ENCODE assay signal across 20 mouse cellular contexts in the genomic region with DNA sequence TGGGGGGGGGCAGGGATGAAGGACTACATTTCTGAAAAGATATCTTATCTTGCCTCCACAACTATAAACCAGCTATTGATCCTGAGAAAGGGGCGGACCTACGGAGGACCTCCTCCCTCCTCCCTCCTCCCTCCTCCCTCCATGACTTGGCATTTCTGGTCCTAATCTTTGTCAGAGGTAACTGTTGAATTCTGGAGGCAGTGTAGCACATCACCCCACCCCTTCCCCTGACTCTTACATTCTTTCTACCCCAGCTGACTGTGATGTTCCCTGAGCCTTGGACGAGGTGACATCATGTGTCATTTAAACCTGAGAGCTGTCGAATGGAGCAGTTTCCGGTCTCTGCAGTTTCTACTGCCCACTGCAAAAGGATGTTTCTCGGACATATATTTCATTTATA. TPM values are rescaled to one million over a fixed set of nuclear protein-coding genes. Genes with fewer than 3 reads are reported as not detected.
A peak's percentile ranks its signal among the peaks of the same experiment; 100 is the strongest.
DNase-seq lines count a peak whose midpoint lies in the region; ATAC-seq and TF ChIP-seq lines count a peak whose summit lies in the region.
"Had no signal": no experiment of that assay in that cellular context is flagged by ENCODE, and none has a peak within 500 bp of the region (broad histone marks: within the 10 kb centered on the region; RNA-seq: fewer than 3 reads in every experiment).

No protein-coding gene starts in this region.

- TF ChIP-seq POLR2A in MEL (IDR thresholded peaks at IDR 0.05; ENCODE audit: control insufficient read depth in 1 of 2, insufficient read depth in 1 of 2, low read depth in 1 of 2, low read length in 2 of 2, poor library complexity in 1 of 2): no peak
- TF ChIP-seq POLR2A in thymus, adult 2 months (IDR thresholded peaks at IDR 0.05; ENCODE audit: control insufficient read depth, extremely low read depth, insufficient read depth, low read length, poor library complexity): no peak
- no peak for TF ChIP-seq POLR2A in heart, adult 2 months (IDR thresholded peaks at IDR 0.05; ENCODE audit: insufficient read depth, low read depth, low read length)

- H3K4me3 ChIP-seq in MEL (ENCODE audit: control insufficient read depth in 1 of 2, insufficient read depth in 1 of 2, low read depth in 2 of 2, low read length in 2 of 2): no peak overlapping the region
- no peak overlapping the region for H3K4me3 ChIP-seq in liver, embryonic 12.5 days
- H3K4me3 ChIP-seq in liver, embryonic 16.5 days (ENCODE audit: low read depth, low read length): no peak overlapping the region
- no peak overlapping the region for H3K4me3 ChIP-seq in thymus, adult 2 months (ENCODE audit: control insufficient read depth, insufficient read depth, low read length)
- H3K4me3 ChIP-seq in heart, adult 2 months: no peak overlapping the region
- H3K4me3 ChIP-seq: embryonic facial prominence, embryonic 15.5 days; erythroblast, embryonic 14.5 days; forebrain, embryonic 10.5 days; gastrocnemius, adult 2 months; heart, embryonic 13.5 days; hindbrain, embryonic 12.5 days had no signal

- TF ChIP-seq CTCF in MEL (IDR thresholded peaks at IDR 0.05 in 2 of 3, conservative IDR thresholded peaks at IDR 0.05 in 1 of 3; ENCODE audit: control insufficient read depth in 1 of 3, insufficient read depth in 1 of 3, low read depth in 2 of 3, low read length in 3 of 3, poor library complexity in 1 of 3, severe bottlenecking in 1 of 3): no peak
- no peak for TF ChIP-seq CTCF in thymus, adult 2 months (IDR thresholded peaks at IDR 0.05; ENCODE audit: borderline replicate concordance, control insufficient read depth, extremely low read depth, insufficient read depth, low read length, poor library complexity)
- no peak for TF ChIP-seq CTCF in heart, adult 2 months (IDR thresholded peaks at IDR 0.05)

- peak; percentile 31 for DNase-seq in ES-CJ7 (ENCODE audit: low read depth, low spot score)
- peak; percentile 45 for DNase-seq in MEL (ENCODE audit: low read depth, low spot score)
- DNase-seq in thymus, adult 2 months: no peak
- DNase-seq in heart, adult 2 months: no peak
- DNase-seq in adrenal gland, postnatal 4 days (ENCODE audit: low spot score in 2 of 2): no peak
- DNase-seq: adrenal gland, postnatal 14 days; cerebellum, adult 2 months; embryo, embryonic 11 days; gastrocnemius, adult 2 months; gastrocnemius, postnatal 25 days; heart, postnatal 36 days had no signal

- H3K27ac ChIP-seq in MEL (ENCODE audit: control insufficient read depth, low read depth, low read length): no peak overlapping the region
- H3K27ac ChIP-seq in liver, embryonic 12.5 days: no peak overlapping the region
- H3K27ac ChIP-seq in liver, embryonic 16.5 days (ENCODE audit: low read length): no peak overlapping the region
- no peak overlapping the region for H3K27ac ChIP-seq in thymus, adult 2 months (ENCODE audit: control insufficient read depth, insufficient read depth, low read length)
- H3K27ac ChIP-seq in heart, adult 2 months: no peak overlapping the region
- H3K27ac ChIP-seq: embryonic facial prominence, embryonic 15.5 days; forebrain, embryonic 10.5 days; gastrocnemius, adult 2 months; heart, embryonic 13.5 days; hindbrain, embryonic 12.5 days had no signal

- no peak for TF ChIP-seq RAD21 in MEL (IDR thresholded peaks at IDR 0.05; ENCODE audit: low read depth, low read length)

- H3K79me2 ChIP-seq in MEL (ENCODE audit: control insufficient read depth, insufficient read depth, low read length, poor library complexity): no peaks in the 10 kb centered on the region
- H3K79me2 ChIP-seq in heart, adult 2 months (replicated peaks; ENCODE audit: control insufficient read depth, insufficient read depth, low read length): no peaks in the 10 kb centered on the region

- intact Hi-C loops in heart, adult 2 months (cut with DNase I): no loop called here

- no peaks in the 10 kb centered on the region for H3K27me3 ChIP-seq in MEL (ENCODE audit: control insufficient read depth in 1 of 2, insufficient read depth in 2 of 2, low read length in 2 of 2)
- peaks cover 29% of the 10 kb centered on the region for H3K27me3 ChIP-seq in liver, embryonic 12.5 days (replicated peaks)
- H3K27me3 ChIP-seq in liver, embryonic 16.5 days (ENCODE audit: control insufficient read depth, insufficient read depth, low read depth, low read length): no peaks in the 10 kb centered on the region; the same call in 1 of the 2 replicates
- H3K27me3 ChIP-seq in thymus, adult 2 months (ENCODE audit: control insufficient read depth, insufficient read depth, low read length): no peaks in the 10 kb centered on the region
- H3K27me3 ChIP-seq in heart, adult 2 months (ENCODE audit: control insufficient read depth, insufficient read depth, low read length): no peaks in the 10 kb centered on the region
- H3K27me3 ChIP-seq: embryonic facial prominence, embryonic 15.5 days; heart, embryonic 13.5 days; hindbrain, embryonic 12.5 days had no signal

- no peak for TF ChIP-seq EP300 in MEL (IDR thresholded peaks at IDR 0.05; ENCODE audit: low read depth in 1 of 2, low read length in 2 of 2)
- TF ChIP-seq EP300 in heart, adult 2 months (IDR thresholded peaks at IDR 0.05; ENCODE audit: insufficient read depth, low read depth, low read length): no peak

- ATAC-seq in liver, embryonic 12.5 days: peak; percentile 73
- ATAC-seq in liver, embryonic 16.5 days (ENCODE audit: low read depth): peak; percentile 62
- ATAC-seq: forebrain, embryonic 14.5 days; inflammation-experienced regulatory T-cells, adult 6 months had no signal

- H3K9me3 ChIP-seq in MEL (replicated peaks; ENCODE audit: insufficient read depth, low read length): no peaks in the 10 kb centered on the region
- peaks cover 6% of the 10 kb centered on the region; the same call in 1 of the 2 replicates for H3K9me3 ChIP-seq in liver, embryonic 12.5 days (replicated peaks)
- H3K9me3 ChIP-seq in liver, embryonic 16.5 days (replicated peaks; ENCODE audit: control insufficient read depth, low read length): no peaks in the 10 kb centered on the region
- H3K9me3 ChIP-seq: embryonic facial prominence, embryonic 15.5 days had no signal

- no peak overlapping the region for H3K9ac ChIP-seq in MEL (ENCODE audit: control insufficient read depth, low read depth, low read length, poor library complexity, severe bottlenecking)
- H3K9ac ChIP-seq in liver, embryonic 12.5 days: no peak overlapping the region
- no peak overlapping the region for H3K9ac ChIP-seq in liver, embryonic 16.5 days (ENCODE audit: low read depth, low read length)
- no peak overlapping the region for H3K9ac ChIP-seq in heart, adult 2 months (ENCODE audit: low read depth, low read length)
- H3K9ac ChIP-seq: embryonic facial prominence, embryonic 15.5 days; heart, embryonic 13.5 days; hindbrain, embryonic 12.5 days had no signal

- WGBS in liver, embryonic 12.5 days (ENCODE audit: insufficient replicate concordance): 51% methylated on average over 6 of the region's 6 CpGs
- WGBS in liver, embryonic 16.5 days (ENCODE audit: insufficient replicate concordance): 56% methylated on average over 6 of the region's 6 CpGs
- 74% methylated on average over 6 of the region's 6 CpGs for WGBS in thymus, adult 2 months
- WGBS in heart, adult 2 months: 62% methylated on average over 6 of the region's 6 CpGs

- peaks cover 2 to 27% of the 10 kb centered on the region in 2 experiments for H3K4me1 ChIP-seq in MEL (ENCODE audit: control insufficient read depth in 1 of 2, insufficient read depth in 2 of 2, low read length in 2 of 2)
- peaks cover 20% of the 10 kb centered on the region for H3K4me1 ChIP-seq in liver, embryonic 12.5 days
- H3K4me1 ChIP-seq in liver, embryonic 16.5 days (ENCODE audit: control insufficient read depth, low read depth, low read length): peaks cover 4% of the 10 kb centered on the region
- H3K4me1 ChIP-seq in thymus, adult 2 months (replicated peaks; ENCODE audit: control insufficient read depth, insufficient read depth, low read length): no peaks in the 10 kb centered on the region
- H3K4me1 ChIP-seq in heart, adult 2 months (ENCODE audit: control insufficient read depth, insufficient read depth, low read length): no peaks in the 10 kb centered on the region

- H3K36me3 ChIP-seq in MEL (ENCODE audit: control insufficient read depth in 1 of 2, insufficient read depth in 2 of 2, low read length in 2 of 2): peaks cover 0 to 12% of the 10 kb centered on the region in 2 experiments; a peak in 2 of 4 replicates
- H3K36me3 ChIP-seq in liver, embryonic 12.5 days: no peaks in the 10 kb centered on the region
- H3K36me3 ChIP-seq in liver, embryonic 16.5 days (ENCODE audit: control insufficient read depth, insufficient read depth): no peaks in the 10 kb centered on the region
- no peaks in the 10 kb centered on the region for H3K36me3 ChIP-seq in thymus, adult 2 months (ENCODE audit: control insufficient read depth, insufficient read depth, low read length)
- H3K36me3 ChIP-seq in heart, adult 2 months (ENCODE audit: control insufficient read depth, insufficient read depth, low read length): no peaks in the 10 kb centered on the region
- H3K36me3 ChIP-seq: embryonic facial prominence, embryonic 15.5 days; forebrain, embryonic 10.5 days; heart, embryonic 13.5 days had no signal

- no peak overlapping the region for H3K4me2 ChIP-seq in liver, embryonic 12.5 days
- H3K4me2 ChIP-seq in liver, embryonic 16.5 days (ENCODE audit: low read depth, low read length): no peak overlapping the region
- H3K4me2 ChIP-seq: embryonic facial prominence, embryonic 15.5 days; heart, embryonic 13.5 days; hindbrain, embryonic 12.5 days had no signal

RNA-seq across cellular contexts. Expression of gene Tnrc18, which starts 36.1 kb away (rescaled TPM):
- 0.23 and 0.31 TPM in 2 replicates for total RNA-seq in MEL (2012; rRNA removed)
- polyA plus RNA-seq in MEL (2012; ENCODE audit: insufficient read depth in 1 of 2, insufficient read length in 2 of 2, low read depth in 1 of 2, low replicate concordance in 2 of 2, missing spikeins in 1 of 2): 1 to 10 TPM in 1 of 2 experiments, not detected in 1; 3.4 TPM
- 8.8 and 8.9 TPM in 2 replicates for polyA plus RNA-seq in liver, embryonic 12.5 days (2016; fragmentation: Nextera tagmentation; extraction: Ambion mirVana)
- polyA plus RNA-seq in liver, embryonic 16.5 days (2015; fragmentation: Nextera tagmentation; extraction: Ambion mirVana): 2.6 and 3.4 TPM in 2 replicates
- 48.6 and 56.9 TPM in 2 replicates for polyA plus RNA-seq in thymus, adult 2 months (2012; rRNA removed)
- total RNA-seq in heart, adult 2 months (2021): 10 to 100 TPM; 49.7 to 60.3 TPM
- 15.1 and 18.5 TPM in 2 replicates for polyA plus RNA-seq in heart, adult 2 months (2012; rRNA removed)
- total RNA-seq in adrenal gland, postnatal 4 days (2021): 100 to 1,000 TPM; 149 to 153 TPM

RNA-seq across cellular contexts. Expression of gene Fbxl18, which starts 41.6 kb away (rescaled TPM):
- total RNA-seq in MEL (2012; rRNA removed): 3.9 and 4.6 TPM in 2 replicates
- polyA plus RNA-seq in MEL (2012; ENCODE audit: insufficient read depth in 1 of 2, insufficient read length in 2 of 2, low read depth in 1 of 2, low replicate concordance in 2 of 2, missing spikeins in 1 of 2): 1 to 10 TPM in 1 of 2 experiments, not detected in 1; 7.4 TPM
- 5.8 and 6.1 TPM in 2 replicates for polyA plus RNA-seq in liver, embryonic 12.5 days (2016; fragmentation: Nextera tagmentation; extraction: Ambion mirVana)
- 2.7 TPM in 2 replicates for polyA plus RNA-seq in liver, embryonic 16.5 days (2015; fragmentation: Nextera tagmentation; extraction: Ambion mirVana)
- 25.8 and 29.9 TPM in 2 replicates for polyA plus RNA-seq in thymus, adult 2 months (2012; rRNA removed)
- 1 to 10 TPM; 4.0 to 4.5 TPM for total RNA-seq in heart, adult 2 months (2021)
- polyA plus RNA-seq in heart, adult 2 months (2012; rRNA removed): 6.9 and 7.6 TPM in 2 replicates
- 10 to 100 TPM; 18.3 to 20.9 TPM for total RNA-seq in adrenal gland, postnatal 4 days (2021)

RNA-seq across cellular contexts. Expression of gene Actb, which starts 53.0 kb away (rescaled TPM):
- total RNA-seq in MEL (2012; rRNA removed): 3,019 and 3,042 TPM in 2 replicates
- 1,000 to 10,000 TPM; 1,403 to 4,417 TPM for polyA plus RNA-seq in MEL (2012; ENCODE audit: insufficient read depth in 1 of 2, insufficient read length in 2 of 2, low read depth in 1 of 2, low replicate concordance in 2 of 2, missing spikeins in 1 of 2)
- polyA plus RNA-seq in liver, embryonic 12.5 days (2016; fragmentation: Nextera tagmentation; extraction: Ambion mirVana): 7,775 and 7,997 TPM in 2 replicates
- polyA plus RNA-seq in liver, embryonic 16.5 days (2015; fragmentation: Nextera tagmentation; extraction: Ambion mirVana): 6,197 and 6,568 TPM in 2 replicates
- polyA plus RNA-seq in thymus, adult 2 months (2012; rRNA removed): 6,903 and 9,637 TPM in 2 replicates
- total RNA-seq in heart, adult 2 months (2021): 100 to 1,000 TPM; 679 to 987 TPM
- polyA plus RNA-seq in heart, adult 2 months (2012; rRNA removed): 1,148 and 1,181 TPM in 2 replicates
- 1,000 to 10,000 TPM; 3,089 to 3,273 TPM for total RNA-seq in adrenal gland, postnatal 4 days (2021)

Comparison
In these comparisons a context has a peak if more than half of its experiments do, and no peak if none do; other contexts are left out.
1. DNase-seq: peak in ES-CJ7 (single experiment) and MEL (single experiment); none in thymus, adult 2 months (single experiment), heart, adult 2 months (0 of 2) and adrenal gland, postnatal 4 days (0 of 2).